Mouse (Mus musculus): ENCODE measurements around the gene Pitpnm2. TPM values are rescaled to one million over a fixed set of nuclear protein-coding genes. Genes with fewer than 3 reads are reported as not detected.

Pitpnm2 gene
- total and polyA plus RNA-seq, 3 experiments = 7.0 to 22.2 TPM; not detected in 1

DNA sequence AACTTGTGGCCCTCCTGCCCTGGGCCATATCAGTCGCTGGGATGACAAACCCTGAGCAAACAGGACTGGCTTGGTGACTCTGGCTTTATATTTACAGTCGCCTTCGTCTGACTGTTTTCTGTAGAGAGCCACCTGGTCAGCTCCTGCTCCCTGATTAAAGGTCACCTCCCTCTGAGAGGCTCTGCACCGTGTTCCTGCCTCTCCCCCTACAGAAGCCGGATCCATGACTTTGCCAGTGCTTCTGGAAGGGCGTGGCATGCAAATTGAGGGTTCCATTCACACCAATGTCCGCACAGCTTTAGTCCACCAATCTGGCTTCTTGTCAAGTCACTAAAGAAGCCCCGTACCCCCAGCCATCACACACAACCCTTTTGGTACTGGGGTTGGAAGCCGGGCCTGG lies 173.0 kb downstream of the Pitpnm2 start:
- H3K27ac ChIP-seq (ENCODE audit: control insufficient read depth, low read depth, low read length) = no peak overlapping the region
- H3K4me1 ChIP-seq (ENCODE audit: control insufficient read depth in 1 of 2, insufficient read depth in 2 of 2, low read length in 2 of 2) = peaks cover 5 to 14% of the 10 kb centered on the region in 2 experiments

DNA sequence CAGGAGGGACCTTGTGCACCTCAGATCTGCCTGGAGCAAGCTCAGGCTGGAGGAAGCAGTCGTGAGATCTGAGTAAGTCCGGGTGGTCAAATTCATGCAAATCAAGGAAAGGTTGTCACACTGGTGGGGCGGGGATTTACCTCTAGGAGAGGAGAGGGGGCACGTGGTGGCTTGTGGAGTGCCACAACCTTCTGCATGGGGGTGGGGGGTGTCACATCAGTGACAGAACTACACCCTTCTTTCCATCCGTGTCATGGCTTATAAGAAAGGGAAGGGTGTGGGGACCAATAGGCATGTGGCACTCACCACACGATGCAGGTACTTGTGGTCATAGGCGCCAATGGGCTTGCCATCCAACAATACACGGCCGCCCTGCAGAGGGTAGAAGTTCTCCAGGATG lies 173.8 kb downstream of the Pitpnm2 start:
- peaks cover 5 to 14% of the 10 kb centered on the region in 2 experiments for H3K4me1 ChIP-seq (ENCODE audit: control insufficient read depth in 1 of 2, insufficient read depth in 2 of 2, low read length in 2 of 2)
- no peak overlapping the region for H3K27ac ChIP-seq (ENCODE audit: control insufficient read depth, low read depth, low read length)
- no peak overlapping the region for H3K4me3 ChIP-seq (ENCODE audit: control insufficient read depth in 1 of 2, insufficient read depth in 1 of 2, low read depth in 2 of 2, low read length in 2 of 2)
- no peak for DNase-seq (ENCODE audit: low read depth, low spot score)
- no peak overlapping the region; the same call in 1 of the 2 replicates for H3K9ac ChIP-seq (ENCODE audit: control insufficient read depth, low read depth, low read length, poor library complexity, severe bottlenecking)
- H3K9me3 ChIP-seq (replicated peaks; ENCODE audit: insufficient read depth, low read length) = no peaks in the 10 kb centered on the region
- H3K79me2 ChIP-seq (ENCODE audit: control insufficient read depth, insufficient read depth, low read length, poor library complexity) = no peaks in the 10 kb centered on the region; the same call in 1 of the 2 replicates
- no peaks in the 10 kb centered on the region for H3K27me3 ChIP-seq (ENCODE audit: control insufficient read depth in 1 of 2, insufficient read depth in 2 of 2, low read length in 2 of 2)
- peaks cover 0 to 11% of the 10 kb centered on the region in 2 experiments; a peak in 2 of 4 replicates for H3K36me3 ChIP-seq (ENCODE audit: control insufficient read depth in 1 of 2, insufficient read depth in 2 of 2, low read length in 2 of 2)
- TF ChIP-seq ELF1 (IDR thresholded peaks at IDR 0.05; ENCODE audit: low read depth, low read length) (no peak), KAT2A (conservative IDR thresholded peaks at IDR 0.05; ENCODE audit: low read depth, low read length) (no peak)

More for the DNA sequence above, 173.0 kb downstream of the Pitpnm2 start:
- no peaks in the 10 kb centered on the region for H3K27me3 ChIP-seq (ENCODE audit: control insufficient read depth in 1 of 2, insufficient read depth in 2 of 2, low read length in 2 of 2)
- H3K4me3 ChIP-seq (ENCODE audit: control insufficient read depth in 1 of 2, insufficient read depth in 1 of 2, low read depth in 2 of 2, low read length in 2 of 2) = no peak overlapping the region
- peaks cover 0 to 11% of the 10 kb centered on the region in 2 experiments; a peak in 2 of 4 replicates for H3K36me3 ChIP-seq (ENCODE audit: control insufficient read depth in 1 of 2, insufficient read depth in 2 of 2, low read length in 2 of 2)
- no peaks in the 10 kb centered on the region; the same call in 1 of the 2 replicates for H3K79me2 ChIP-seq (ENCODE audit: control insufficient read depth, insufficient read depth, low read length, poor library complexity)
- H3K9me3 ChIP-seq (replicated peaks; ENCODE audit: insufficient read depth, low read length) = no peaks in the 10 kb centered on the region
- no peak for DNase-seq (ENCODE audit: low read depth, low spot score)
- no peak for TF ChIP-seq MEF2A (IDR thresholded peaks at IDR 0.05; ENCODE audit: extremely low read depth, insufficient replicate concordance, low read depth, low read length, poor library complexity, severe bottlenecking)
- no peak for TF ChIP-seq CHD1 (IDR thresholded peaks at IDR 0.05; ENCODE audit: low read depth, low read length)
- no peak for TF ChIP-seq KAT2A (conservative IDR thresholded peaks at IDR 0.05; ENCODE audit: low read depth, low read length)
- no peak for TF ChIP-seq MAX (IDR thresholded peaks at IDR 0.05; ENCODE audit: low read length)
- no peak for TF ChIP-seq ETS1 (IDR thresholded peaks at IDR 0.05; ENCODE audit: low read depth, low read length)
- TF ChIP-seq ZC3H11A (IDR thresholded peaks at IDR 0.05; ENCODE audit: low read depth, low read length) = no peak
- no peak for TF ChIP-seq JUND (IDR thresholded peaks at IDR 0.05; ENCODE audit: low read depth, low read length)
- TF ChIP-seq TBP (IDR thresholded peaks at IDR 0.05; ENCODE audit: low read depth, low read length) = no peak
- no peak for TF ChIP-seq HCFC1 (IDR thresholded peaks at IDR 0.05; ENCODE audit: low read depth, low read length)
- TF ChIP-seq E2F4 (IDR thresholded peaks at IDR 0.05; ENCODE audit: borderline replicate concordance, low read depth, low read length) = no peak
- no peak for TF ChIP-seq MYB (IDR thresholded peaks at IDR 0.05; ENCODE audit: low read depth, low read length)
- no peak for TF ChIP-seq POLR2A (IDR thresholded peaks at IDR 0.05; ENCODE audit: control insufficient read depth in 1 of 2, insufficient read depth in 1 of 2, low read depth in 1 of 2, low read length in 2 of 2, poor library complexity in 1 of 2)
- no peak for TF ChIP-seq ZMIZ1 (IDR thresholded peaks at IDR 0.05; ENCODE audit: low read depth, low read length)
- no peak for TF ChIP-seq POLR2AphosphoS5 (IDR thresholded peaks at IDR 0.05; ENCODE audit: borderline replicate concordance, low read depth, low read length)
- no peak for TF ChIP-seq ELF1 (IDR thresholded peaks at IDR 0.05; ENCODE audit: low read depth, low read length)
- no peak overlapping the region for H3K9ac ChIP-seq (ENCODE audit: control insufficient read depth, low read depth, low read length, poor library complexity, severe bottlenecking)

Measured in MEL (cell line).